Mouse (Mus musculus) gonadal fat pad, adult 2 months (tissue): ENCODE results near the gene Pigv. TPM values are rescaled to one million over a fixed set of nuclear protein-coding genes. Genes with fewer than 3 reads are reported as not detected.

Experiments
- DNase-seq: peaks from one replicate; pipeline ENCODE4 v3.0.0-alpha.2; 2012; ENCODE audit warnings: low read depth
- polyA plus RNA-seq: library from polyadenylated mRNA; depleted of rRNA; stranded (reverse); fragments of >200 nt; gene quantifications from 2 replicates; pipeline ENCODE4 v1.2.3, GENCODE M21; 2012

Pigv gene
- polyA plus RNA-seq, 1 experiment = 13.3 TPM

GRCm38 (mm10) chr4:133645680-133646079 lies 26.8 kb downstream of the Pigv start:
- DNase-seq = no peak

- no peak for DNase-seq
Observed at GRCm38 (mm10) chr4:133645195-133645594, 27.3 kb downstream of the Pigv start.

- DNase-seq = no peak
Observed at GRCm38 (mm10) chr4:133634043-133634410, 38.4 kb downstream of the Pigv start.

- no peak for DNase-seq
Observed at GRCm38 (mm10) chr4:133633332-133634042, 39.0 kb downstream of the Pigv start.

GRCm38 (mm10) chr4:133632483-133633327 lies 39.7 kb downstream of the Pigv start:
- no peak for DNase-seq

GRCm38 (mm10) chr4:133631769-133632411 lies 40.6 kb downstream of the Pigv start:
- no peak for DNase-seq

GRCm38 (mm10) chr4:133631071-133631768 lies 41.2 kb downstream of the Pigv start:
- no peak for DNase-seq

GRCm38 (mm10) chr4:133630326-133630920 lies 42.0 kb downstream of the Pigv start:
- DNase-seq = no peak

GRCm38 (mm10) chr4:133629191-133629590 lies 43.3 kb downstream of the Pigv start:
- DNase-seq = no peak

GRCm38 (mm10) chr4:133628517-133628916 lies 43.9 kb downstream of the Pigv start:
- DNase-seq = no peak

- no peak for DNase-seq
Observed at GRCm38 (mm10) chr4:133627039-133627438, 45.4 kb downstream of the Pigv start.

- no peak for DNase-seq
Observed at GRCm38 (mm10) chr4:133626621-133627020, 45.8 kb downstream of the Pigv start.

GRCm38 (mm10) chr4:133626221-133626620 lies 46.2 kb downstream of the Pigv start:
- no peak for DNase-seq

GRCm38 (mm10) chr4:133625621-133626071 lies 46.8 kb downstream of the Pigv start:
- no peak for DNase-seq

- no peak for DNase-seq
Observed at GRCm38 (mm10) chr4:133624830-133625229, 47.6 kb downstream of the Pigv start.

- no peak for DNase-seq
Observed at GRCm38 (mm10) chr4:133622161-133622695, 50.2 kb downstream of the Pigv start.

- DNase-seq = no peak
Observed at GRCm38 (mm10) chr4:133620668-133621067, 51.8 kb downstream of the Pigv start.

- DNase-seq = no peak
Observed at GRCm38 (mm10) chr4:133619473-133620136, 52.8 kb downstream of the Pigv start.

GRCm38 (mm10) chr4:133617936-133618335 lies 54.5 kb downstream of the Pigv start:
- DNase-seq = no peak

- DNase-seq = no peak
Observed at GRCm38 (mm10) chr4:133615416-133615815, 57.0 kb downstream of the Pigv start.
